Comparison of ENCODE assay signal across 30 mouse cellular contexts in the genomic region with DNA sequence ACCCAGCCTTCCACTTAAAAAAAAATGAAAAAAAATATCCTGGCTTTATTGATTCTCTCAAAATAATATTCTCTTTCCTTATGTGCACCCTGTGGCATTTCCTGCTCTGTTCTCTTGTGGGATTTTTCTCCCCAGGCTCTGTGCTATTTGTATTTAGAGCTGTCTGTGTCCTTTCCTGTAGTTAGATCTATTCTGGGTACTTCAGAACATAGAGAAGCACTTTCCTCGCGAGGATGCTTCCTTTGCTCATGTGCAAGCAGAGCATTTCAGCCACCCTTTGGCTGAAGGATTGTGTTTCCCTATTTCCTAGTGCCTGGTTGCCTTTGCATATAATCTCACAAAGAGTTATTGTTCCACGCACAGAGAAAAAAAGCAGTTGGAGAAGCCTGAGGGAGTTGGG. TPM values are rescaled to one million over a fixed set of nuclear protein-coding genes. Genes with fewer than 3 reads are reported as not detected.
"Had no signal": no experiment of that assay in that cellular context is flagged by ENCODE, and none has a peak within 500 bp of the region (broad histone marks: within the 10 kb centered on the region; RNA-seq: fewer than 3 reads in every experiment).

No protein-coding gene starts in this region.

- DNase-seq: gastrocnemius, adult 2 months; gastrocnemius, postnatal 10 days; gastrocnemius, postnatal 36 days; heart, adult 11 months; heart, adult 2 months; heart, postnatal 14 days; heart, postnatal 36 days; kidney, adult 11 months; kidney, adult 2 months; kidney, adult 9 months; kidney, postnatal 14 days; kidney, postnatal 36 days; layer of hippocampus, adult 9-11 months; layer of hippocampus, postnatal 36 days; left cerebral cortex, postnatal 4 days had no signal

- H3K4me2 ChIP-seq: heart, embryonic 11.5 days; heart, embryonic 13.5 days; heart, embryonic 15.5 days; hindbrain, embryonic 13.5 days; hindbrain, embryonic 15.5 days; kidney, embryonic 15.5 days; limb, embryonic 13.5 days; limb, embryonic 15.5 days; liver, embryonic 12.5 days had no signal

- H3K4me1 ChIP-seq: heart, embryonic 13.5 days; heart, embryonic 15.5 days; hindbrain, embryonic 13.5 days; hindbrain, embryonic 15.5 days; kidney, embryonic 15.5 days; limb, embryonic 15.5 days; liver, embryonic 12.5 days had no signal

- ATAC-seq: hindbrain, postnatal 0 days; intestine, embryonic 16.5 days; liver, embryonic 12.5 days had no signal

- H3K36me3 ChIP-seq: heart, embryonic 13.5 days; heart, embryonic 15.5 days; hindbrain, embryonic 13.5 days; hindbrain, embryonic 15.5 days; kidney, embryonic 15.5 days; limb, embryonic 13.5 days; limb, embryonic 15.5 days; liver, embryonic 12.5 days had no signal

- H3K27me3 ChIP-seq: heart, embryonic 13.5 days; heart, embryonic 15.5 days; hindbrain, embryonic 13.5 days; hindbrain, embryonic 15.5 days; kidney, embryonic 15.5 days; limb, embryonic 13.5 days; limb, embryonic 15.5 days; liver, embryonic 12.5 days had no signal

- H3K4me3 ChIP-seq: gastrocnemius, adult 2 months; heart, adult 2 months; heart, embryonic 13.5 days; heart, embryonic 15.5 days; hindbrain, embryonic 13.5 days; hindbrain, embryonic 15.5 days; kidney, embryonic 15.5 days; limb, embryonic 13.5 days; limb, embryonic 15.5 days; liver, embryonic 12.5 days had no signal

- H3K27ac ChIP-seq: gastrocnemius, adult 2 months; heart, adult 2 months; heart, embryonic 13.5 days; heart, embryonic 15.5 days; hindbrain, embryonic 13.5 days; hindbrain, embryonic 15.5 days; hindbrain, postnatal 0 days; kidney, embryonic 15.5 days; kidney, postnatal 0 days; limb, embryonic 13.5 days; limb, embryonic 15.5 days; liver, embryonic 12.5 days; liver, embryonic 14.5 days had no signal

- H3K9me3 ChIP-seq: heart, embryonic 13.5 days; heart, embryonic 15.5 days; hindbrain, embryonic 13.5 days; hindbrain, embryonic 15.5 days; kidney, embryonic 15.5 days; limb, embryonic 13.5 days; limb, embryonic 15.5 days; liver, embryonic 12.5 days had no signal

- H3K9ac ChIP-seq: heart, embryonic 13.5 days; heart, embryonic 15.5 days; hindbrain, embryonic 13.5 days; hindbrain, embryonic 15.5 days; kidney, embryonic 15.5 days; limb, embryonic 13.5 days; limb, embryonic 15.5 days; liver, embryonic 12.5 days; liver, embryonic 14.5 days had no signal

RNA-seq across cellular contexts. Expression of a gene that starts 58.6 kb away (rescaled TPM):
- total RNA-seq: hematopoietic stem cell, adult 5-6 weeks had no signal
- polyA plus RNA-seq: liver, adult 2 months; liver, embryonic 12.5 days; liver, embryonic 14.5 days had no signal
